Mouse (Mus musculus) midbrain, embryonic 12.5 days (tissue): Measurements from ENCODE around the gene Hipk2. TPM values are rescaled to one million over a fixed set of nuclear protein-coding genes. Genes with fewer than 3 reads are reported as not detected.

Experiments used
- ATAC-seq: fragments of 200-750 bp; cut with Nextera tagmentation; 2 replicates; pipeline ENCODE4 v1.8.0; 2017; ENCODE audit warnings: low read depth, moderate TSS enrichment, moderate library complexity; ENCODE audit not compliant: low FRiP score
- H3K27ac ChIP-seq: fragments of 300-500 bp; sonication (generic); replicated peaks from 2 replicates; pipeline ENCODE4 v1.5.1; 2016; ENCODE audit warnings: mild to moderate bottlenecking
- H3K27me3 ChIP-seq: fragments of 300-500 bp; sonication (generic); 2 replicates; pipeline ENCODE4 v1.6.1; 2016; ENCODE audit warnings: mild to moderate bottlenecking
- H3K36me3 ChIP-seq: fragments of 300-500 bp; sonication (generic); 2 replicates; pipeline ENCODE4 v1.6.1; 2016
- H3K4me1 ChIP-seq: fragments of 300-500 bp; sonication (generic); 2 replicates; pipeline ENCODE4 v1.6.1; 2016
- H3K4me2 ChIP-seq: fragments of 300-500 bp; sonication (generic); replicated peaks from 2 replicates; pipeline ENCODE4 v1.6.1; 2016; ENCODE audit warnings: mild to moderate bottlenecking, moderate library complexity
- H3K4me3 ChIP-seq: fragments of 300-500 bp; sonication (generic); 2 replicates; pipeline ENCODE4 v1.5.1; 2016; ENCODE audit warnings: mild to moderate bottlenecking
- H3K9ac ChIP-seq: fragments of 300-500 bp; sonication (generic); replicated peaks from 2 replicates; pipeline ENCODE4 v1.6.1; 2016; ENCODE audit warnings: mild to moderate bottlenecking, moderate library complexity
- H3K9me3 ChIP-seq: fragments of 300-500 bp; sonication (generic); 2 replicates; pipeline ENCODE4 v1.6.1; 2016; ENCODE audit warnings: mild to moderate bottlenecking
- WGBS: fragments of 180-500 bp; shearing (Covaris S2); methylation state at CpG from one replicate; pipeline ENCODE4 v1.1.7; 2016; 5-methylcytosine and 5-hydroxymethylcytosine counted together
- polyA plus RNA-seq: library from polyadenylated mRNA; unstranded; fragments of >200 nt; fragmentation: Nextera tagmentation; extraction: Ambion mirVana; gene quantifications from 2 replicates; pipeline ENCODE4 v1.2.1, GENCODE M21; 2016

Gene Hipk2
- polyA plus RNA-seq, 1 experiment from 2014 or later: 36.7 TPM

DNA sequence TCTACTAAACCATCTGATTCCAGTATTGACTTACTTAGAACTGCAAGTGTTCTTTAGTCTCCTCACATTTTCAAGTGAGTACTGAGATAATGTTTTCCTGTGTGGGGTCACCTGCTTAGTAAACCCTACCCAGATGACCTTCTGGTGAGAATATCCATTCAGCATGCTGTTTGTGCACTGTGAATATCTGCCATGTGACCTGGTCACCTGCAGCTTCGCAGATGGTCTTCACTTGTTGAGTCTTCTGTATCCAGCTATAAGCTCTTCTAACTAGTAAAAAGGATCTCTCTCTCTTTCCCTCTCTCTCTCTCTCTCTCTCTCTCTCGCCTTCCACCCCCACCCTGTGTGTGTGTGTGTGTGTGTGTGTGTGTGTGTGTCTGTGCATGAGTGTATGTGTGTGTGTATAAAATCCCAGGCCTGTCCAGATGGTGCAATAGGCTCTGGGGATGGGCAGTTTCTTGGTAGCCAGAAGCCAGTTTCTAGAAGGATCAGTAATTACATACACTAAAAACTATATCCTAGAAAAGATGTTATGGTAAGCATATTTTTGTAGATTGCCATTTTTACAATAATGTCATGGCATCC lies 99.9 kb downstream of the Hipk2 start:
- Histone ChIP-seq H3K9ac (no peak overlapping the region), H3K27me3 (no peaks in the 10 kb centered on the region), H3K4me2 (no peak overlapping the region), H3K4me1 (0 out of 2 replicates have a peak, but pooled peaks cover 7% of the 10 kb centered on the region), H3K4me3 (no peak overlapping the region), H3K36me3 (no peaks in the 10 kb centered on the region), H3K27ac (no peak overlapping the region), H3K9me3 (no peaks in the 10 kb centered on the region)
- ATAC-seq: no peak
- WGBS: 77% methylated on average over 2 of the region's 2 CpGs

DNA sequence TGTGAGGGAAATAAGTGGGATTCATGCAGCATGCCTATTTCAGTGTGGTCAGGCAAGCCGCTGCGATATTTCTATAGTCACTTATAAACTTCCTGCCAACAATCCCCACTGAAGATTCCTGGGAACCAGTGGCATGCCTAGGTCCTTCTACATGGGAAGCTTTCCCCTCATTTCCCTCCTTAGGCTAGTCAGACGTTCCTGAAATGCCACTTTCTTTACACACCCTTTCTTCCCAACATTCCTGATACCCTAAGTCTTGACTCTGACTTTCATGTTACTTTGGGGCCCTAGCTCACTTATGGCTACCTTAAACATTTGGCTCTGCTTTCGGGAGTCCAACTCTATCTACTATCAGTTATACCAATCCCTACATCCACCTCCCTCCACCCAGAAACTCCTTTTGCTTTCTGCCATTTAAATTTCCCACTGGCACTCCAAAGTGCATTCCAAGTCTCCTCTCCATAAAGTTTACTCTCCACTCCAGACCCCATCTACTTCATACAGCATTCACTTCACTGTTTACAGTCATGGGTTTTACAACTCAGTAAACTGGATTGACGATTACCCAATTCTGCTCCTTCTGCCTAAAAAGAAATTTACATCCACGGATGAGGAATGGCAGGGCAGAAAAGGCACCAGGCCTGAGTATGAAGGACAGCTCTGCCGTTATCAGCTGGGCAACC lies 103.0 kb downstream of the Hipk2 start:
- Histone ChIP-seq H3K4me3 (no peak overlapping the region), H3K9ac (no peak overlapping the region), H3K36me3 (no peaks in the 10 kb centered on the region), H3K27ac (no peak overlapping the region), H3K27me3 (no peaks in the 10 kb centered on the region), H3K9me3 (no peaks in the 10 kb centered on the region), H3K4me2 (no peak overlapping the region), H3K4me1 (no peaks in the 10 kb centered on the region)
- ATAC-seq: no peak
- WGBS: 95% methylated on average over 7 of the region's 7 CpGs

DNA sequence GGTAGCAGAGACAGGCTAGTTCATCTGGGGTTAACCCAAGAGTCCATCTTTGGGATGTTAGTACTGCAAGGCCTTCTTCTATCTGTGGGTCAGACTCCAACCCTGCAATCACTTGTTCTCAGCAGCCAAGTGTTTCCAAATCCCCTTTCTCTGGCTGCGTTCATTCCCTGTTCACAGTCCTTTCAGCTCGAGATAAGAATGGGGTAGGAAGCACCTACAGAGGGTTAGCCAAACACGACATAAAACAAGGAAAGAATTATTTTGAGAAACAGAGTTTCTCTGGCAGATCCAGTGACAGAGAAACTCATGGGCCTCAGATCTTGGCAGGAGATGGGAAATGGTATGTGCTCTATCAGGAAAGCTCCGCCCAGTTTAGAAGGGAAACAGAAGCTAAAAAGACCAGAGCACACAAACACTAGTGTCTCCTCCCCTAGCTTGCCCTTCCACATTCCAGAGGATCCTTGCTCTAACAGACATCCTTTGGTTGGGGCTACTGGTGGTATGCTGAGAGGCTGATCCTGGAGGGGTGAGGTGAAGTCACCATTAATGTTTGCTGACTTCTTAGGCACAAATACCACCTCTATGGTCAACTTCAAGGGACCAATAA lies 104.8 kb downstream of the Hipk2 start:
- 75% methylated on average over 4 of the region's 4 CpGs for WGBS
- H3K9me3 ChIP-seq: no peaks in the 10 kb centered on the region
- no peak overlapping the region for H3K9ac ChIP-seq
- no peak overlapping the region for H3K4me2 ChIP-seq
- no peaks in the 10 kb centered on the region for H3K36me3 ChIP-seq
- no peaks in the 10 kb centered on the region for H3K4me1 ChIP-seq
- H3K4me3 ChIP-seq: no peak overlapping the region
- H3K27ac ChIP-seq: no peak overlapping the region
- no peaks in the 10 kb centered on the region for H3K27me3 ChIP-seq
- no peak for ATAC-seq

DNA sequence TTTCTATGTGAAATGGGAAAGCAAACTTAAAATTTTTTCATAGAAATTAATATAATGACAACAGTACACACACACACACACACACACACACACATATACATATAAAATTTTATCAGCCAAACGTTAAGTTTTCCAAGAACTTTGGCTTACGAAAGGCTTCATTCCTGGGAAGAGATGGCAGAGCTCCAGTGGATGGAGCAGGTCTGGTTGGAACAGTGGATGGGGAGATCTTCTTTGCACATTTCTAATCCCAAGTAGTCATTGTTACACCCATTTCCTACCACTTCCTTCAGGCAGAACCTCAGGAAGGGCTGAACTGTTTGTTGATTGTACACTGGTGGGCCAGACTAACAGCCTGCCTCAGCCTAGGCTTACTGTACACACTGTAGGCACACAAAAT lies 106.3 kb downstream of the Hipk2 start:
- 0 out of 2 replicates have a peak, but pooled peaks cover 5% of the 10 kb centered on the region for H3K4me1 ChIP-seq
- no peaks in the 10 kb centered on the region for H3K36me3 ChIP-seq
- no peak overlapping the region for H3K27ac ChIP-seq
- WGBS: 96% methylated on average over 2 of the region's 2 CpGs
- no peaks in the 10 kb centered on the region for H3K27me3 ChIP-seq
- no peaks in the 10 kb centered on the region for H3K9me3 ChIP-seq
- no peak overlapping the region for H3K4me2 ChIP-seq
- H3K4me3 ChIP-seq: no peak overlapping the region
- ATAC-seq: no peak
- no peak overlapping the region for H3K9ac ChIP-seq

DNA sequence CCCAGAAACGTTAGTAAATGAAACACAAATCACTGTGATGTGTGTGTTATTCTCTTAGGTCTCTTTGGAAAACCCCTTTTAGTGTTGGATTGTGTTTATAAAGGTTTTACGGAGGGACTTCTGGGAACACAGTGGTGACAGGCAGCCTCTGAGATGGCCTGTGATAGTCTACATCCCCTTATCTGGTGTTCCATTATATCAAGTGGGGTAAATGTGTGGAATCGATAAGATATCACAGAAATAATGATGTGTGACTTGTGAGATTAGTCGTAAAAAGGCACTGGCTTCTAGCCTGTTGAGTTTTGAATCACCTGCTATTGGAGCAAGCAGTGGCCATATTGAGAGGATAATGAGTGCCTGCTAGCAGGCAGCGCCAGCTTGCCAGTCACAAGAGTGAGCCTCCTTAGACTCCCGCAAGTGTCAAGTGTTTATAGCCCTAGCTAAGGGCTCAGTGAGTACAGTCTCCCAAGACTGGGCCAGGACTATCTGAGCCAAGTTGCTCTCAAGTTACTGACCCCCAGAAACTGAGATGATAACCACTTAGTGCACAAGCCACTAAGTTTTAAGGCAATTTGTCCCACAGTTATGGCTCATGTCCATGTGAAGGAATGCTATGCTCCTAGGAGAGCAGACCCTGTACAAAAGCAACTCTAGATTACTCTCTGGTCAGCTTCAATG lies 113.2 kb downstream of the Hipk2 start:
- Histone ChIP-seq H3K9me3 (no peaks in the 10 kb centered on the region), H3K4me2 (no peak overlapping the region), H3K4me1 (peaks cover 33% of the 10 kb centered on the region), H3K27me3 (no peaks in the 10 kb centered on the region), H3K27ac (no peak overlapping the region), H3K36me3 (no peaks in the 10 kb centered on the region), H3K4me3 (no peak overlapping the region), H3K9ac (no peak overlapping the region)
- ATAC-seq: no peak
- 79% methylated on average over 6 of the region's 6 CpGs for whole genome bisulfite sequencing

DNA sequence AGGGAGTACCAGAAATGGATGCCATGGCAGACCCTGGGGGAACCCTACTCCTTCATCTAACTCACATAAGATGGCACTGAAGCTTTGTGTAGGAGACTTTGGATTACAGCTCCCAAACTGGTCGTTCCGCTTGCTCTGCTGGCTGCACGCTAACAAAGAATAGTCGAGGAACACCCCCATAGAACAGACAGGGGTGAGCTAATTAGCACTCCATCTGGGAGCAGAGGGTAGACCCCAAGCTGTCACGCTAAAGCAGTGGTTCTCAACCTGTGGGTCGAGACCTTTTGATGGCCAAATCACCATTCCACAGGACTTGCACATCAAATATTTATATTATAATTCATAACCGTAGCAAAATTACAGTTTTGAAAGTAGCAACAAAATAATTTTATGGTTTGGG lies 114.0 kb downstream of the Hipk2 start:
- no peaks in the 10 kb centered on the region for H3K36me3 ChIP-seq
- H3K4me3 ChIP-seq: no peak overlapping the region
- no peaks in the 10 kb centered on the region for H3K27me3 ChIP-seq
- ATAC-seq: no peak
- no peak overlapping the region for H3K4me2 ChIP-seq
- peaks cover 33% of the 10 kb centered on the region for H3K4me1 ChIP-seq
- H3K27ac ChIP-seq: no peak overlapping the region
- WGBS: 66% methylated on average over 7 of the region's 7 CpGs
- no peak overlapping the region for H3K9ac ChIP-seq
- no peaks in the 10 kb centered on the region for H3K9me3 ChIP-seq

DNA sequence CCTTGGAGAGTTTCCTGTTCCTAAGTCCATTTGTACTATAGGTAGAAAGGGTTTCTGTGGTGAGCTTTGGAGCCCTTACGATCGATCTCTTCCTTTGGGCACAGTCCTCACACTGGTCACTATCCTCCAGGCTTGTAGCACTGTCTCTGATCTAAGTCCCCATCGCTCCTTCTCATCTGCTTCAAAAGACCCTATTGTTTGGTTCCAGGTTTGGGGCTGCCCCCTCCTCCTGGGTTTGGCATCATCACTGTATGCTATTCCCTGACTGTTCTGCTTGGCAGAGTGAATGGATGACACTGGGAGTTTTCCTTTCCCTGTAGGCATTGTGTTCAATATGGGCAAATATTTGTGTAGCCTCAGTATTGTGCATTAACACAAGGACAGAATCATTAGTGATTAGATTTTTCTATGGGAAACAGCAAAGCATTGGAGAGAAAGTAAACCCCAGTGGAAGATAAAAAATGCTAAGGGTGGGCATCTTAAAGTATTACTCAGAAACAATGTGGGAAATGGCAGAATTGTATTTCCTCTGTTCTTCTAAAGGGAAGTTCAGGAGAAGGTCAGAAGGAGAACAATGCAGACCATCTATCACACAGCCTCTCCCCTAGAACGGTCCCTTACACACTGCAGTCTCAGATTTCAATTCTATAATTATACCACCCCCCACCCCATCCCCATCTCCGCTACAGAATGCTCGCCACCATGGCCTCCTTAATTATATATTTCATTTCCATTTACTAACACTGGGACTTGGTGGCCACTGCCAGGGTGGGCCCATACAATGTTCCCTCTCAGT lies 114.9 kb downstream of the Hipk2 start:
- Histone ChIP-seq H3K27ac (peak overlapping the region; percentile 20; the same call in 1 of the 2 replicates), H3K27me3 (no peaks in the 10 kb centered on the region), H3K9ac (no peak overlapping the region), H3K4me3 (no peak overlapping the region), H3K9me3 (no peaks in the 10 kb centered on the region), H3K4me1 (peaks cover 36% of the 10 kb centered on the region), H3K36me3 (no peaks in the 10 kb centered on the region), H3K4me2 (no peak overlapping the region)
- no peak for ATAC-seq
- 62% methylated on average over 6 of the region's 6 CpGs for WGBS

DNA sequence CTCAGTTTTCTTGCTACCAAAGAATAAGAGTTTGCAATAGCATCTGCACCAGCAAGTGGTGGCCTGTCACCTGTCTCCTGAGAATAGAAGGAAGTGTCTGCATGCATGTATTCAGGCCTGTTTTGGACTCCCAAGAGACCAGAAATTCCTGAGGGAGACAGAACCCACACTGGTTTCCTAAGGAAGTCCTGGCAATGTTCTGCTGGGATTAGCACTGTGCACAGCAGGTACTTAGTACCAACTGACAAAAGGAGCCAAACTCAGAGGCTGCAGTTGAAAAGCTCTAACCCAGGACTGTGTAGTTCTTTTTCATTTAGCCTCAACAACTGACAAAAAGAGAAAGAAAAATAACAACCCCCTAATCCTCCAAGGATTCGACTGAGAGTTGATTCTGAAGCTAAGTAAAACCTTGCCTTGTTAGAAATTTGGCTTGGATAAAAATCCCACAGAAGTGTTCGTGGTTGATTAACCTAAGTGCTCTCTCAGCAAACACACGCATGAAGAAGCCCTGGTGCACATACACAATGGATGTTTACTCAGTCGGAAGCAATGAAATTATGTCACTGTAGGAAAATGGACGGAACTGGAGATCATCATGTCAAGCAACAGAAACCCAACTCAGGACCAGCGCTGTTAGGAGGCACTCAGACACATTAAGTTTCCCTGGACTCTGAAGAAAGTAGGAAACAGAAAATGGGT lies 115.9 kb downstream of the Hipk2 start:
- Histone ChIP-seq H3K36me3 (no peaks in the 10 kb centered on the region), H3K9ac (no peak overlapping the region), H3K27me3 (no peaks in the 10 kb centered on the region), H3K9me3 (no peaks in the 10 kb centered on the region), H3K4me3 (no peak overlapping the region), H3K4me1 (peaks cover 32% of the 10 kb centered on the region), H3K4me2 (no peak overlapping the region), H3K27ac (0 out of 2 replicates have a peak overlapping the region, but pooled peaks have one; percentile 25)
- 24% methylated on average over 6 of the region's 6 CpGs for WGBS
- no peak for ATAC-seq

DNA sequence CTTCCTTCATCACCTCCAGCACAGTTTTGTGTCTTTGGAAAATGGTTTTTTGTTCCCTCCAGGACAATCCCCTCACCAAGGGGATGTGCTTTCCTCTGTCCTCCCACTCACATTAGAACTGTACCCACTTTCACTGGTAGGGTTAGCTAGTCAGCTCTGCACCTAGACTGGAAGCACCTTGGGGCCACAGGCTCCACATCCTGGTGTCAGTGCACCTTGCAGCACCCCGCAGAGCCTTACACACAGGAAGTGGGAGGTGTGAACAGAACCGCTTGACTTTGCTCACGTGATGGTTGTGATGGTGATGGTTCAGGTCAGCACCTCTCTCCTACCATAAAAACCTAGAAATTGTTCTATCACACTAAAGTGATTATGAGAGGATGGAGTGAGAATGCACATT lies 116.8 kb downstream of the Hipk2 start:
- Histone ChIP-seq H3K9ac (no peak overlapping the region), H3K27ac (no peak overlapping the region), H3K4me3 (no peak overlapping the region), H3K27me3 (no peaks in the 10 kb centered on the region), H3K4me2 (no peak overlapping the region), H3K4me1 (peaks cover 32% of the 10 kb centered on the region), H3K9me3 (no peaks in the 10 kb centered on the region), H3K36me3 (no peaks in the 10 kb centered on the region)
- 91% methylated on average over 3 of the region's 3 CpGs for WGBS
- ATAC-seq: no peak

DNA sequence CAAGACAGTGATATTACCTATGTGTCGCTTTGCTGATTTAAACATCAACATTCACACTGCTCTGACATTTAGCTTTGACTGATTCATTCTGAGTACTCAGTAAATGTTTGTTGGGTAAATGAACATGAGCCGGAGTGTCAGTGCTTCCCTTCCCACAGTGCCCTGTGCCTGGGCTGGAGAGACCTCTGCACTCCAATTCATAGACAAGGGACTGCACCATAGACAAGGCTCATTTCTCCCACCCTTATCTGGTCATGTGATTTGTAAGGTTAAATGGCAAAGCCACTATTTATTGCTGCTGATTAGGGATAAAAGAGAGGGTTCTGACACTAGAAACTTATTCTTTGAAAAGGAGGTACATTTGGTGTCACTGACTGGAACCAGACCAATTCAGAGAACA lies 118.4 kb downstream of the Hipk2 start:
- H3K9ac ChIP-seq: no peak overlapping the region
- H3K27ac ChIP-seq: no peak overlapping the region
- ATAC-seq: no peak
- no peak overlapping the region for H3K4me2 ChIP-seq
- WGBS: 87% methylated on average over 2 of the region's 2 CpGs
- H3K4me3 ChIP-seq: no peak overlapping the region
- peaks cover 32% of the 10 kb centered on the region for H3K4me1 ChIP-seq
- no peaks in the 10 kb centered on the region for H3K9me3 ChIP-seq
- no peaks in the 10 kb centered on the region for H3K27me3 ChIP-seq
- H3K36me3 ChIP-seq: 0 out of 2 replicates have a peak, but pooled peaks cover 5% of the 10 kb centered on the region

DNA sequence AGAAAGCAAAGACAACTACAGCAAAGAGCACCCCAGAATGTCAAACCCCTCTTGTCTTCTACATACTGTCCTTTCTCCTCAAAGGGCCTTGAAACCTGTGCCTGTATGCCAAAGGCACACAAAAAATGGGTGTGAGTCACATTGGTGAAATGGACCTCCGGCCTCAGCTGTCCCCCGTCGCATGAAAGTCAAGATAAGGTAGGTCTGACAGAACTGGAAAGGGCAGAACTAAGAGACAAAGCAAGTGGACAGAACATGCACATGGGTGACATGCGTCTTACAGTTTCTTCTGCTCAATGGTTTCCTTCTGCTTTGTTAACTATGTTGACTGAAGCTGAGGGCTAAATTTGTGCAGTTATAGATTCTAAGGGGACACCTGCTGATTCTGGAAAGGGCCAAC lies 119.0 kb downstream of the Hipk2 start:
- Histone ChIP-seq H3K36me3 (0 out of 2 replicates have a peak, but pooled peaks cover 5% of the 10 kb centered on the region), H3K9me3 (no peaks in the 10 kb centered on the region), H3K4me3 (no peak overlapping the region), H3K4me2 (no peak overlapping the region), H3K27me3 (no peaks in the 10 kb centered on the region), H3K4me1 (peaks cover 30% of the 10 kb centered on the region), H3K9ac (no peak overlapping the region), H3K27ac (no peak overlapping the region)
- no peak for ATAC-seq
- 92% methylated on average over 4 of the region's 4 CpGs for WGBS
